Mouse (Mus musculus) testis, postnatal 10 days (tissue): ENCODE measurements around the gene Gm11077.

ENCODE experiments used
- DNase-seq: peaks from one replicate; pipeline ENCODE4 v3.0.0; 2021; ENCODE audit warnings: low spot score

The Gm11077 gene

DNA sequence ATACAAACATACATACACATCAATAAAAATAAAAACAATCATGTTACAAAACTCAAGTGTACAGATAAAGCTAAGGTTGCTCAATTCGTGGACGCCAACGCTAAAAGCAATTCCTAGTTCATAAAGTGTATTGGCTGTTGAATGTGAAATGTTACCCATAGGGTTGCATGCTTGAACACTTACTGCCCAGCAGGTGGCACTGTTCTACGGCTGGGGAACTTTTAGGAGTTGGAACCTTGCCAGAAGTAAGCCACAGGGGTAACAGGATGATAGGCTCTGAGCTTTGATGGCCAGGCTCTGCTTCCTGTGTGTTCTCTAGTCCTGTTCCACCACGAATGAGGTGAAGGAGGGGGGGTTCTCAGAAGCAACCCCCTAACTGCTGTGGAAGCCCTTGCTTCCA lies at the start of gene Gm11077:
Gene Gm11077, plus strand, starts transcription at position 13 of the 400 bp plus-strand sequence.
- no peak for DNase-seq

DNA sequence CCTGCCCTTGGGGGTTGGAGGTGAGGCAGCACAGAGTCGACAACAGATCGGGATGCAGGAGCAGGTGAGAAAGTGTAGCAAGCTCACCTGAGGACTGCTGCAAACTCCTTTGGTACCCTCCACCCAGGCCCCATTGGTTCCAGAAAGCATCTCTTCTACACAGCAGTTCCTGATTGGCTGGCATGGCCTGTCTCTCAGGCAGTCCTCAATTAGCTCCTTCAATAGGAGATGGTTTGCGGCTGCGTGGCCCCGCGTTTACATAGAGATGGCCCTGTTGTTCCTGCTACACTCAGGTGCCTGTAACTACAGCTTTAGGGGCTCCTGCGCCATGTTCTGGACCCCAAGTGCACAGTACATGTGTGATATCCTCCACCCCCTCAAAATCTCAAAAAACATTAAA lies 48.4 kb upstream of the Gm11077 start:
- DNase-seq: no peak

DNA sequence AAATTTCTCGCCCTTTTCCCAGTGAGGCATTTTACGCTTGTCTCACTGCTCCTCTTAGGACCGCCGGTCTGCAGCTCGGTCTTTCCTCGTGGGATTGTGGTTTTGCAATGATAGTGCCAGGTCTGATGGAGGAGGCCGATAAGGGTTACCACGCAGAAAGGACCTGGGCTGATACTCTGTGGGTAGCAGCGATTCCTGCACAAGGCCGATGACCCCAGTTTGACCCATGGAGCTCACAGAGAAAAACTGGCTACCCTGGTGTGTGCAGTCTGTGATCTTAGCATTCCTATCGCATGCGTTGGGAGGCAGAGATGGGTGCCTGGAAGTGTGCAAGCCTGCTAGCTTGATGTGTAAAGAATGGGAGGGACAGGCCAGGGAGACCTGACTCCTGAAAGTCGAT lies 46.3 kb upstream of the Gm11077 start:
- DNase-seq: no peak

DNA sequence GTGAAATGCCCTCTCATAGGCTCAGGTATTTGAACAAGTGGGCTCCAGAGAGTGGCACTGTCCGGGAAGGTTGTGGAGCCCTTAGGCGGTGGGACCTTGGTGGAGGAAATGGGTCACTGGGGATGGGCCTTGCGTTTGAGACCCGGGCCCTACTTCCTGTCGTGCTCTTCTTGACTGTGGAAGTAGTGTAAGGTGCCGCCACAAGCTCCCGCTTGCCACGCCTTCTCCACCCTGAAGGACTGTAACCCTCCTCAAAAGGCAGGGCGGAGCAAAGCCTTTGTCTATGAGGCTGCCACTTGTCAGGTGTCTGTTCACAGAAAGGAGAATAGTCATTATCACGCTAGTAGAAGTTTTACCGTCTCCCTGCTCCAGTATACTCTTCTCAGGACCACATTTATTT lies 44.7 kb upstream of the Gm11077 start:
- no peak for DNase-seq

DNA sequence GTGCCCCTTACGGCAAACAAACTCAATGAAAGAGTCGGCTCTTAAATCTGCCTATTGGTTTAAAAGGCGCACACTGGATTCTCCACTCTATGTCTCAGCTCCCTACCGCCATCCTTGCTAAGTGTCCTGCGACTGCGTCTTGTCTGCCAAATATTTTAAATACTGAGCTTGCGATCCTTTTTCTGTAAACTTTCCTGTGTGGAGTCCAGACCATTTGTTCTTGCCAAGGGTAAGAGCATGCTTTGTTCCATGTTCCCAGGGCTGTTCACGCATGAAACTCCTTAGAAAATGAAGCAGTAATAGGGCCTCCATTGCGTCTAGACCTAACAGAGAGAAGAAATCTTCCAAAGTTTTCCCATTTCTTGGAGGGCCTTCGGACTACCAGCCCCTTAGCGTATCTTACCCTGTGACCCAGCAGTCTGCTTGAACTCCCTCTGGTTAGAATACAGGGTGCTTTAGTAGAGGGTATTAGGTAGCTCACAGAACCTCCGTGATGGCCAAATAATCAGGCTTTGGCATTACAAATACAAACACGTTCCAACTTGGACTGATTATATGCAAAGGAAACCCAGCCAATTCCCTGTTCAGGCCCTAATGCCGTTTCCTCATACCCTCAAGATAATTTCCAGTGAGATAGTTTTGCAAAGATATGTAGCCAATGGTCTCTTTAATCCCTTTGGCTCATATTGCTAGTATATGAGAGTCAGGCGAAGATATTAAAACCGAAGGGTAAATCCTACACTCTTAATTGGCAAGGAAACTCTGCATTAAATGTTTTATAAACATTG lies 39.3 kb upstream of the Gm11077 start:
- no peak for DNase-seq

DNA sequence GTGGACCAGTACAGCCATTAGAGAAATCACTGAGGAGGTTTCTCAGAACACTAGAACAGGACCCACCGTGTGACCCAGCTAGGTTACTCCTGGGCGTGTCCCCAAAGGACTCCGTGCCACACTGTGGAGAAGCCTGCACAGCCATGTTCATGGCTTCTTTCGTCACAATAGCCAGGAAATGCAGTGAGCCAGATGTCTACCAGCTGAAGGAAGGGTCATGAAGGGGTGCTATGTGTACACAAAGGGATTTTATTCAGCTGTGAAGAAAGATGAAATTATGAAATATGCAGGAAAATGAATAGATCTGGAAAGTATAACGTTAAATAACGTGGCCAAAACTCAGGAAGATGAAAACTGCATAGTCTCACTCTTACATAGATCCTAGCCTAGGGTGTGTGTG lies 36.9 kb upstream of the Gm11077 start:
- no peak for DNase-seq

DNA sequence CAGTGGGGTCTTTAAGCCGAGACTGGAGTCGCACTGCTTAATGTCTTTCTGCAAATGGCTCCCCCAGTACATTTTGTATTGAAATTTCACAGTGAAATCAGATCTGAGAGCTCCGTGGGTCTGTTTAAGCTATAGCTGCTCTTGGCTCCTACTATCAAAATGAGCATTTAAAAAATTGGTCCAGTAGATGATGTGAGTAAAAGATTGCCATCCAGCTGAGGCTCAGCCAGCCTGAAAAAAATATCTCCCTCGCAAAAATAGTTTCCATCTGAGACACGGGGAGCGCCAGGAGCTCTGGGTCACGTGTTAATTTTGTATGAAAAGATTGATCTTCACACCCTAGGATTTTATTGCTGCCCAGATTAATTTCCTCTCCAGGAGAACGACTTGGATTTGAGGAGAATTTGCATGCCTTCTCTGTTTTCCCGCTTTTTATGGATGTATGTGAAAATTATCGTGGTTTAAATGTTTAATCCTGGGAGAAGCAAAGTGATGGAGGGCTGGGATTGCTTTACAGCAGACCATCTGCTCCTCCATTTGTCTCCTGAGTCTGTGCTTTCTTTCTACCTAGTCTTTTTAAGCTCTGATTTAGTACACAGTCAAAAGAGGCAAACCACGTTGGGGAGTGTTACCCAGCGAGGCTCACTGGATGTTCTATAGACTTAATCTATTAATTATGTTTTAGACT lies 32.7 kb upstream of the Gm11077 start:
- no peak for DNase-seq

DNA sequence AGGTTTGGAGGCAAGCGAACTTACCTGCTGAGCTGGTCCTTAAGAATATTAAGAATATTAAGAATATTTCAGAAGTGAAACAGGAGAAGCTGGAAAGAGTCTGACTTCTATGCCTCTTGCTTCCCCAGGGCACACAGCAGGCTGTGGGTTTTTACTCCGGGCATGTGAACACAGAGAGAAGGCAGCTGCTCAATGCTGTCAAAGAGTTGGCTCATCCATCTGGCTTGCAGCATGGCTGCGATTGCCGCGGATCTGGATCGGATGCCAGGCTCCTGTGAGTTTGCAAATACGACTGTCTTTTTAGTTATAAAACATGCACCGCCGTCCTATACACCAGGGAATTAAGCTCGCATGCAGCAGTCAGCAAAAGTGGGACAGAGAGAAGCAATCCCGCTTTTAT lies 31.1 kb upstream of the Gm11077 start:
- DNase-seq: no peak

DNA sequence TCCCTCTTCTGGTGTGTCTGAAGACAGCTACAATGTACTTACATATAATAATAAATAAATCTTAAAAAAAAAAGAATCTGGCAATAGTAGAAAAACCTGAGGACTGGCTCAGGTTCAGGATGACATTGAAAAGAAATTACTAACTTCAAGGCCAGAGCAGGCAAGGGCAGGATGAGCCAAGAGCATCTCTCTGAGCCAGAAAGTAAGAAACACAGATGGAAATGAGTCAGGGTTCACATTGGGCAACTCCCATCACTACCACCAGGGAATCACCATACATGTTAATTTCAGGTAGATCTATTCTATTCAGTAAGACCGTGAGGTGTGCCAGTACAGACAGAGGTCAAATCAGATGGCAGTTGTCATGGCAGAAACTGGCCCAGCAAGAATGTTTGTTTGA lies 30.5 kb upstream of the Gm11077 start:
- DNase-seq: no peak

DNA sequence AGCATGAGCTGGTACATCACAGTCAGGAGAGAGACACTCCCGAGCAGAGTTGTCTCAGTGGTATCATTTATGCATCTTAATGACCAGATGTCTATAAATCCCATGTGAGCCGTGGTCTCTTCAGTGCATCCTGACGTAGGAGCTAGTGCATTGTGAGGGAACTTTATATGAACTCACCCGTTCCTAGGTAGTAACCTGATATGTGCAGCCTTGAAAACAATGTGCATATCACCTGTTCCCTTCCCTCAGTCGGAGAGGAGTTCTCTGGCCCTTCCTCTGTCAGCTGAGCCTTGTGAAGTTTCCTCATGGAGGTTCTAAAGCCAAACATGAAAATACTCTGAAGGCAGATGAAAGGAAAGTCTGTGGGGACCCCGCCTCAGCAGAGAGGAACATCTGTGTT lies 27.8 kb upstream of the Gm11077 start:
- DNase-seq: no peak

DNA sequence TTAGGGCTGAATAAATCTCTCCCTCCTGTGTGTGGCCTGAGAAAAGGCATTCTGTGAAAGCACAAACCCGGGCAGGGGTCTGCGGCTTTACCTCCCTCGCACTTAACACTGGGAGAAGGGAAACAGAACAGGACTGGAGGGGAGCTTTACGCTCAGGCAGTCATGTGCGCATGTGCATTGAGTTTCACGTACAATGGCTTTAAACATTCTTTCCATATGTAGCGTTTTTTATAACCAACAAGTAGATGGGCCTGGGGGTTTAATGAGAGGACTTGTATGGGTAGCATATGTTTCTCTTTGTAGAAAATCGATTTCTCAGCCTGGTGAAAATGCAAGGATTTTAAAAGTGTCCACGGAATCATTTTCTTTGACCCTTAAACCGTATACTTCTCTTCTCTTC lies 24.0 kb upstream of the Gm11077 start:
- DNase-seq: no peak

DNA sequence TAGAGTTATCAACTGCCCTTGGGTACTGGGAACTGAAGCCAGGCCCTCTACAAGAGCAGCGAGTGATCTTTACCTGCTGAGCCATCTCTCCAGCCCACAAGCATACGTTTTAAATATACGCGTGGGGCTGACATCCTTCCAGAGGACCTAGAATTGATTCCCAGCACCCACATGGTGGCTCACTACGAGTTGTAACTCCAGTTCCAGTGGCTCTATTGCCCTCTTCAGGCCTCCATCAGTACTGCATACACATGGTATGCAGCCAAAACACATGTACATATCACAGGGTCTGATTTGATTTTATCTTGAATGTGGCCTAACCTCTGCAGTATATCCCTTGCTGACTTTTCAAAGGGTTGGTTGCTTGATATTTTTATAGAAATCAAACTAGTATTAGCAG lies 23.0 kb upstream of the Gm11077 start:
- no peak for DNase-seq

DNA sequence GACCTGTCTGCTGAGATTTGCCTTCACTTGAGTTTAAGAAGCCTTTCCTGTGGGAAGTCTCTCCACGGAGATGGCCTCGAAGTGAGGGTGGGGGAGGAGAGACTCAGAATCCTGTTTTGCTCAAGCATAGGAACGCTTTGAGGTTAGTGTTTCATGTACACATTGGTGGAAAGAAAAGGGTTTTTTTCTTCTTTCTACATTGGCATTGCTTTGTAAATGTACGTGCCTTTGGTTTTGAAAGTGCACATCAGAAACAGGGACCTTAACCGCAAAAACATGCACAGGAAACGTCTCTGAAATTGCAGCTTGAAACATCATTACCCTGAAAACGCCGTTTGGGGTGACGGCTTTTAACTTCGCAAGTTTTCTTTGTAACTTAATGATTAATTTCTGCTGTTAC lies 21.0 kb upstream of the Gm11077 start:
- DNase-seq: no peak

DNA sequence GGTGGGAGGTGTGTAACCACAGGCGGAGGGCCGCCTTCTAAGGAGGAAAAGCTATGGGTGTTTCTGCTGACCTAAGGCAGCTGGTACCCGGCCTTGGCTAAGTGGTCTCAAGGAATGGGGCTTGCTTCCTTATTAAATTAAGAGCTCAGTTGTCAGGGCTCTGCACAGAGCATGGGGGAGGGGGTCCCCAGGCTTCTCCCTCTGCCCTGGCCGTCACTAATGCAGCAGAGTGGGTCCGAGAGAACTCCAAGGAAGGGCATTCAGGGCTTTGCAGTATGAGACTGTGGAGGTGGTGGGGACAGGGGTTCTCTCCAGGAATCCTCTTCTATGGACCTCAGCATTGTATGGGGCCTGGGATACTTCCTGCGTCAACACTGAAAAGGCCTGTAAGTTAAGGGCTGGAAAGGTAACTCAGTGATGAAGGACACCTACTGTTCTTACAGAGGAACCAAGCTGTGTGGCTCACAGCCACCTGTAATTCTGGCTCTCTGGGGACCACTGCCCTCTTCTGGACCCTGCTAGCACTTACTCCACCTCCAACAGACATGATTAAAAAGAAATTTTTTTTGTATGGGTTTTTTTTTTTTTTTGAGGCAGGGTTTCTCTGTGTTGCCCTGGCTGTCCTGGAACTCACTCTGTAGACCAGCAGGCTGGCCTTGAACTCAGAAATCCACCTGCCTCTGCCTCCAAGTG lies 19.5 kb upstream of the Gm11077 start:
- DNase-seq: no peak

DNA sequence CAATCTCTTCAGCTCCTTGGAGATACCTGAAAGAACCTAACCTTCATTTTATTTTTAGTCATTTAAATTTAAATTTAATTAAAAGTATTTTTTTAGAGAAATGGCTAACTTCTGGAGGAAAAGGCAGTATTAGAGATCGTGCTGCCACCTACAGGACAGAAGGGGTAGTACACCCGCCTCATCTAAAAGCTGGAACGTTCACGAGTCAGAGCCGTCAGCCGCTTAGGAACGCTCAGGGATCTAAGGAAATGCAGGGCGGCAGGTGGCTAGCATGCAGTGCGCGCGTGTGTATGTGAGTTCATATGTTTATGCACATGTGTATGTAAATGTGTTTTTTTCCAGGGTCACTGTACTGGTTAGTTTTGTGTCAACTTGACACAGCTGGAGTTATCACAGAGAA lies 16.3 kb upstream of the Gm11077 start:
- DNase-seq: peak; percentile 81

DNA sequence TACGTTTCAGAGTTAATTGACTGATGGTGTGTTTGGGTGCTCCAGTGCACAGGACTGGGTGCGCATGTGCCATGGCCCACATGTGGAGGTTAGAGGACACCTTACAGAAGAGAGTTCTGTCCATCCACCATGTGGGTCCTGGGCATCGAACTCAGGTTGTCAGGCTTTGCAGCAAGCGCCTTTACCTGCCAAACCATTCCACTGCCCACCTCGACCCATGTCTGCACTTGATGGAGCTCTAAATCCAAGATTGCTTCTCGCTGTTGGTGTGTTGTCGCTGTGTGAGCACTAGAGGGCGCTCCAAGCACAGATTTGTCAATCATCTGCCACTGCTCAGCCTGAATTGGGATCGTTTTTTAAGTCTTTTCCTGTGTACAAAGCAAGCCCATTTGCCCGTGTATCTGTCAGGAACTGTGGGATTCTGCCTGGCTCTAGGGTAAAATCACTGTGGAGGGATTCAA lies 14.1 kb upstream of the Gm11077 start:
- peak; percentile 86 for DNase-seq

DNA sequence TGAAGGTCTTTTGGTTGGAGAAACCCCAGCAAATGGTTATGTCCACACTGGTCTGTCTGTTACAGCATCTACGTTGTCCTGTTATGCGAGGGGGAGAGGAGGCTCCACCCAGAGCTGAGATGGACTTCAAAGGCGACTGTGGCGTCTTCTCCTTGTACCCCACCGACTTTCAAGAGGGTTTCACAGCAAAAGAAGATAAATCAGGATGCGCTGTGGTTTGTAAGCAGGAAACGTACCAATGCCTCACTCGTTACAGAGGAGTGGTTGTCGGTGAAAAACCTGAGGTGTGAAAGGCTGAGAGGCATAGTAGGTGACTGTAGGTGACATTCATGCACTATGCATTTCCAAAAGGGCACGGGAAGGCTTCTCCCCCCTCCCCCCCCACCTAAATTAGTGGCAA lies 7.0 kb upstream of the Gm11077 start:
- no peak for DNase-seq

DNA sequence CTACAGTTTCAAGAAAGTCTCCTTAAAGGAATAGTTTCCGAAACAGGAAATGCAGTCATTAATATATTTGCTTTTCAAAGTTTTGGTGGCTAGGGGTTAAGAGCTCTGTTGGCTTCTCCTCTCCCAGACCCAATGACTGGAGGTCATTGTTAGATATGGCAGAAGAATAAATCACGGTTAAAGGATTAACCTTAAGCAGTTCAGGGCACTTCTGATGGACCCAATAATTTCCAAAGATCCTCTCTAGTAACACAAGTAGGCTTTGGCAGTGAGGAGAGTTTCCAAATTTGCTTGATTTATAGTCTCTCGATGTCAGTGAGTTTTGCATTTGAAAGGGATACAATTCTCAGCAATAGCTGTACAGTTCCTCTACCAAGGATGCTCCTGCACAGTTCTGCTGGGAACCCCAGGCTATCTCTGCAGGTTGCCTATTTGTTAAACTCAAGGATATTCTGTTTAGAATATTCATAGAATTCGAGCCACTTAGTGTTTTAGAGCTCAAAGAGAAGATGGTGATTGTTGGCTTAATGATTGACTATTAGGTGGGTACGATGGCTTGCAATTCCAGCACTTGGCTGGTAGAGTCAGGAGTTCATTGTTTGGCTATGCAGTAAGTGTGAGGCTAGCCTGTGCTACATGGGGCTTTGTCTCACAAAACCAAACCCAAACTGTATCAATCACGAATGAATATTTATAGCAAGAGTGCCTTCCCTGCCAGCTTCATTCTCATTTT lies 1.8 kb downstream of the Gm11077 start:
- no peak for DNase-seq

DNA sequence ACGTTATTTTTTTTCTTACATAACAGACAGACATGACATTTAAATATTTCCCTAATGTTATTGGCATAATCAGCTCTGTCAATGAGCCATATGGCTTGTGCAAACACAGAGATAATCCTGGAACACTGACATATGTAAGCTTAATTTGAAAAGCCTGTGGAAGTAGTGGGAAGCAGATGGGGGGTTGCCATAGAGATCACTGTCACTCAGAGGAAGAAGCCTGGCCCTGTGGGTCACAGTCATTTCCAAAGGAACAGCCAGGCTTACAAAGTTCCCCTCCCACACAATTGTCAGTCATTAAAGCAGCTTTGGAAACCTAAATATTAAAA lies 2.3 kb downstream of the Gm11077 start:
- DNase-seq: no peak

DNA sequence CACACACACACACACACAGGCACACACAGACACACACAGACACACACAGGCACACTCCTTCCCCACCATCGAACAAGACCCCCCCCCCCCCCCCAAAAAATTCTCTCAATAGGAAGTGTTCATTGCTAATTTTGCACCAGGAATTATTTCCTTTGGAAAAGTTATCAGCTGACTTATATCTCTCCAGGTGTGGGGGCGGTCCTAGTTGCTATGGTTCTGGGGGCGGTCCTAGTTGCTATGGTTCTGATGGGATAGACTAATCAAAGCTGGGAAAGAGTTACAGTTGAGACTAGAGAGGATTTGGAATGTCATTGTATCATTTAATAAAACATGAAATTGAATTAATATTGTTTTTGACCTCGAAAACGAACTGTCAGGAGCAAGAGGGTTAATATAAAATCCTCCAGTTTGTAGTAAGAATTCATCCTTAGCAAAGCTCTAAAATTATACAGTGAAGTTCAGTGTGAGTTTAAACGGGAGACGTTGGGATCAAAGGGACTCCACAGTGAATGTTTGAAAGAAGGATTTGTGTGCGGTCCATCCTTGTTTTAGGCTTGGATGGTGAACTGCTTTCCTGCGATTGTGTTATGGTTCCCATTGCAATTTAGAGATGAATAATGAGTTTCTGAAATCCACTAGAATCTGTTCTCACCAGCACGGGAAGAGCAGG lies 4.0 kb downstream of the Gm11077 start:
- DNase-seq: no peak

DNA sequence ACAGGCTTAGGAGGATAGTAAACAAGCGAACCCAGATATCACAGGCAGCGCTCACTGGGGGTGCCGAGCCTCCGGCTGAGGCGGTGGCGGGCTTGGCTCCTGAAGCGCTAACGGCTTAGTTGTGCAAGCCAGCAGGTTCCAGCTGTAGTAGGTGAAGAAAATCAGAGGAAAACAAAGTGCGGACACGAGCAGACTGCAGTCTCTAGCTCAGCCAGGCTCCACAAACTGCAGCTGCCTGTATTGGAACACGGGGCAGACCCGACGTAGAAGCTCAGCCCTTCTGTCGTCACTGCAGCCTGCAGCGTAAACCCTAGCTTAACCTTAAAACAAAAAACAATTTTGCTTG lies 4.5 kb downstream of the Gm11077 start:
- DNase-seq: no peak

DNA sequence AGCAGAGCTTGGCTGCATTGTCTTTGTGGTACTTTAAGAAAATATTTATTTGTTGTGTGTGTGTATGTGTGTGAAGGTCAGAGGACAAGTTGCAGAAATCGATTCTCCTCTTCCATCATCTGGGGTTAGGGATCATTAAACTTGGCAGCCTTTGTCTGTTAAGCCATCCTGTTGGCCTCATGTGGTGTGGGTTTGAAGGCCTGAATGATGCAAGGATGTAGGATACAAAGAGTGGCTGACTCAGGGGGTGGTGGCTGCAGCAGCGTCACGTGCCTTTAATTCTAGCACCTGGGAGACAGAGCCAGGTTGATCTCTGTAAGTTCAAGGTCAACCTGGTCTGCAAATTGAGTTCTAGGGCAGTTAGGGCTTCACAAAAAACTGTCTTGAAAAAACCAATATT lies 16.5 kb downstream of the Gm11077 start:
- no peak for DNase-seq
